Mouse (Mus musculus) midbrain, embryonic 13.5 days (tissue): ENCODE measurements around the gene Ssx2ip. TPM values are rescaled to one million over a fixed set of nuclear protein-coding genes. Genes with fewer than 3 reads are reported as not detected.
"Not testable (repeated sequence)": the region's sequence is repeated elsewhere in the genome, so short reads cannot be mapped to it uniquely, and the experiment has no call there.

ENCODE experiments used
- ATAC-seq: fragments of 200-750 bp; cut with Nextera tagmentation; 2 replicates; pipeline ENCODE4 v1.8.0; 2017; ENCODE audit warnings: mild to moderate bottlenecking, moderate TSS enrichment, moderate library complexity
- H3K27ac ChIP-seq: fragments of 300-500 bp; sonication (generic); 2 replicates; pipeline ENCODE4 v1.5.1; 2015; ENCODE audit warnings: inconsistent platforms, mild to moderate bottlenecking, moderate library complexity
- H3K27me3 ChIP-seq: fragments of 300-500 bp; sonication (generic); 2 replicates; pipeline ENCODE4 v1.6.1; 2015; ENCODE audit warnings: mild to moderate bottlenecking, inconsistent platforms
- H3K36me3 ChIP-seq: fragments of 300-500 bp; sonication (generic); 2 replicates; pipeline ENCODE4 v1.6.1; 2015; ENCODE audit warnings: mild to moderate bottlenecking, inconsistent platforms
- H3K4me1 ChIP-seq: fragments of 300-500 bp; sonication (generic); replicated peaks from 2 replicates; pipeline ENCODE4 v1.6.1; 2015; ENCODE audit warnings: inconsistent platforms
- H3K4me2 ChIP-seq: fragments of 300-500 bp; sonication (generic); replicated peaks from 2 replicates; pipeline ENCODE4 v1.6.1; 2015; ENCODE audit warnings: moderate library complexity, mild to moderate bottlenecking, inconsistent platforms
- H3K4me3 ChIP-seq: fragments of 300-500 bp; sonication (generic); replicated peaks from 2 replicates; pipeline ENCODE4 v1.5.1; 2015; ENCODE audit warnings: mild to moderate bottlenecking, inconsistent platforms
- H3K9ac ChIP-seq: fragments of 300-500 bp; sonication (generic); replicated peaks from 2 replicates; pipeline ENCODE4 v1.6.1; 2015; ENCODE audit warnings: mild to moderate bottlenecking, inconsistent platforms
- H3K9me3 ChIP-seq: fragments of 300-500 bp; sonication (generic); 2 replicates; pipeline ENCODE4 v1.6.1; 2016; ENCODE audit warnings: mild to moderate bottlenecking, inconsistent platforms
- WGBS: fragments of 180-500 bp; shearing (Covaris S2); methylation state at CpG from one replicate; pipeline ENCODE4 v1.1.7; 2015; 5-methylcytosine and 5-hydroxymethylcytosine counted together
- polyA plus RNA-seq: library from polyadenylated mRNA; unstranded; fragments of >200 nt; fragmentation: Nextera tagmentation; extraction: Ambion mirVana; gene quantifications from 2 replicates; pipeline ENCODE4 v1.2.1, GENCODE M21; 2015

Ssx2ip gene
- polyA plus RNA-seq, 1 experiment from 2014 or later = 15.5 TPM

DNA sequence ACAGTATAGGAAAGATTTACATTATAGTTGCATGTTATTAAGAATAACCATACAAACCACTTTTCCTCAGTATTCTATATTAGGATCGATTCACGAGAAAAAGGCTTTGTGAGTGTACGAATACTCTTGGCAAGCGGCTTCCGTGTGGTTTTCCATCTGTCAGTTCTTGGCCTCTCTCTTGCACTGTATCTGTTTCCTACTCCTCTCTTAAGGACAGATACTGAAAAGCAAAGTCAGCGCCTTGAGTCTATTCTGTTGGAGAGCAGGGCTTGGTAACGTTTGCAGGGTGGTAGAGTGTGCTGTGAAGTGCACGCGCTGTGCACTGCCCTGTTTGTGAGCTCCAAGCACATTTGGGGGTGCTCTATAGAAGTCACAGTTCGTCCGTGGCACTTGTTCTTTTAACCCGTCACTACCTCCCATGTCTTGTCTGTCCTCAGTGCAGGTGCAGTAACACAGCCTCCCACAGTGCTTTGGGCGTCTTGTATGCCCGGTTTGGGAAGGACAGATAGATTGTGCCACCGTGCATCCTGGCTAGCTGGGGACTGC is 15.6 kb downstream of the Ssx2ip start:
- ATAC-seq = no peak
- no peak overlapping the region for H3K27ac ChIP-seq
- H3K27me3 ChIP-seq = no peaks in the 10 kb centered on the region
- no peaks in the 10 kb centered on the region for H3K9me3 ChIP-seq
- H3K4me2 ChIP-seq = no peak overlapping the region
- WGBS = 93% methylated on average over 15 of the region's 15 CpGs
- H3K4me1 ChIP-seq = 0 out of 2 replicates have a peak, but pooled peaks cover 2% of the 10 kb centered on the region
- no peak overlapping the region for H3K9ac ChIP-seq
- no peak overlapping the region for H3K4me3 ChIP-seq
- peaks cover 63% of the 10 kb centered on the region for H3K36me3 ChIP-seq

DNA sequence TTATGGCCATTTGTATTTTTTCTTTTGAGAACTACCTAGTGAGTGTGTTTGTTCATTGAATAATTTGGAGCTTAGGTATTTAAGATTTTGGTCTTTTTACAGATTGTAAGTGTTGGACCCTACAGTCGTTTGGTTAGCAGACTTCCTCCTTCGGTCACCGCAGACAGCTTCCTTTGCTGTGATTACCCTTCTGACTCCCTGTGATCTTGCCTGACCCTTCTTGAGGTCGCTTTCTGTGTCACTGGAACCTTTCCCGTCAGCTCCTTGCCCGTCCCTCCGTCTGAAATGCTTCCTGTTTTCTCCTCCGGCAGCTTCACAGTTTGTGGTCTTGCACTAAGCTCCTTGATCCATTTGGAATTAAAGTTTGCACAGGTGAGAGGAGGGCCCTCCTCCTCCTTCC is 17.3 kb downstream of the Ssx2ip start:
- Histone ChIP-seq H3K9ac (no peak overlapping the region), H3K27ac (no peak overlapping the region), H3K36me3 (peaks cover 69% of the 10 kb centered on the region), H3K4me1 (0 out of 2 replicates have a peak, but pooled peaks cover 2% of the 10 kb centered on the region), H3K4me3 (no peak overlapping the region), H3K4me2 (no peak overlapping the region), H3K9me3 (no peaks in the 10 kb centered on the region), H3K27me3 (no peaks in the 10 kb centered on the region)
- ATAC-seq = no peak
- whole genome bisulfite sequencing = 66% methylated on average over 8 of the region's 8 CpGs

DNA sequence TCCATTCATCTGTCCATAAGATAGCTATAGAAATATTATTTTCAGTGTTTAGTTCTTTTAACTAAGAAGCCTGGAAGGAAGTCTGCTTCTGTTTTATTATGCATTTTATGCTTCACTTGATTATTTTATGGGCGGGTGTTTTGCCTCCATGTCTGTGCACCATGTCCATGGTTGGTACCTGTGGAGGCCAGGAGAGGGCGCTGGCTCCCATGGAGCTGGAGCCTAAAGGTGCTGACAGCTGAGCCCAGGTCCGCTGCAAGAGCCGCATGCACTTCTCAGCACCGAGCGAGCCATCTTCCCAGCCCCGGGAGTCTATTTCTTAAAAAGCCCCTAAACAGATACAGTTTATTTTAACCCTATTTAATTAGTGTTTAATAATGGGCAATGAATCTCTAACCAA is 19.3 kb downstream of the Ssx2ip start:
- no peak overlapping the region for H3K27ac ChIP-seq
- no peaks in the 10 kb centered on the region for H3K27me3 ChIP-seq
- 85% methylated on average over 7 of the region's 7 CpGs for WGBS
- ATAC-seq = no peak
- no peaks in the 10 kb centered on the region for H3K9me3 ChIP-seq
- H3K4me1 ChIP-seq = 0 out of 2 replicates have a peak, but pooled peaks cover 2% of the 10 kb centered on the region
- no peak overlapping the region for H3K4me2 ChIP-seq
- peaks cover 73% of the 10 kb centered on the region for H3K36me3 ChIP-seq
- no peak overlapping the region for H3K9ac ChIP-seq
- no peak overlapping the region for H3K4me3 ChIP-seq

DNA sequence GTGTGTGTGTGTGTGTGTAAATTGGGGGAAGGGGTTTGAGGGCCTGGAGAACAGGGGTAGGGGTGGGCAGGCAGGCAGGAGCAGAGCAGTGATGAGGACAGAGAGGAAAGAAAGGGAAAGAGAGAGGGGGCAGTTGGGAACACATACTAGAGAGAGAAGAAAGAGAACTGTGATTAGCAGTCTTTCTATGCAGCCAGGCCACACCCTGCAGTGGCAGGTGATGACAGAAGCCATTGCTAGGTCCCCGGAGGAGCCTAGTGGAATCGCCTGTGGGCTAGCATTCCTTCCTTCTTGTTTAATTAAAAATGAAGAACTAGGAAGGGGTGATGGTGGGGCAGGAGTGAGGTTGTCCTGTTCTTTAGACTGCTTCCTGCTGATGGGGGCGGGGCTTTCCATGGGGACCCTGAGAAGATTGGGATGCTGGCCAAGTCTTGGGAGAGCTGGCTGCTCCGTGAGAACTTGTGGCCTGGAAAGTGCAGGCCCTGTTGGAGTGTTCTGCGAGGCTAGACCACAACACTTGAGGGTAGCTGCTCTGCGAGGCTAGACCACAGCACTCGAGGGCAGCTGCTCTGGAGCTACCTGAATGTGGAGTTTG is 20.0 kb downstream of the Ssx2ip start:
- no peaks in the 10 kb centered on the region for H3K9me3 ChIP-seq
- 77% methylated on average over 7 of the region's 7 CpGs for WGBS
- H3K27ac ChIP-seq = no peak overlapping the region
- peaks cover 67% of the 10 kb centered on the region for H3K36me3 ChIP-seq
- no peak overlapping the region for H3K9ac ChIP-seq
- no peak overlapping the region for H3K4me2 ChIP-seq
- no peaks in the 10 kb centered on the region for H3K27me3 ChIP-seq
- H3K4me3 ChIP-seq = no peak overlapping the region
- H3K4me1 ChIP-seq = 0 out of 2 replicates have a peak, but pooled peaks cover 2% of the 10 kb centered on the region
- peak; percentile 44; the same call in 1 of the 2 replicates for ATAC-seq

- 75% methylated on average over 7 of the region's 7 CpGs for WGBS
- Histone ChIP-seq H3K4me1 (0 out of 2 replicates have a peak, but pooled peaks cover 2% of the 10 kb centered on the region), H3K36me3 (peaks cover 63% of the 10 kb centered on the region), H3K27ac (no peak overlapping the region), H3K9me3 (no peaks in the 10 kb centered on the region), H3K27me3 (no peaks in the 10 kb centered on the region), H3K9ac (no peak overlapping the region), H3K4me3 (no peak overlapping the region), H3K4me2 (no peak overlapping the region)
- 0 out of 2 replicates have a peak, but pooled peaks have one; percentile 51 for ATAC-seq
Measured at GRCm38 (mm10) chr3:146425902-146426301, 21.5 kb downstream of the Ssx2ip start.

- H3K36me3 ChIP-seq = peaks cover 63% of the 10 kb centered on the region
- no peak overlapping the region for H3K4me2 ChIP-seq
- no peak overlapping the region for H3K4me3 ChIP-seq
- ATAC-seq = peak; percentile 49; the same call in 1 of the 2 replicates
- no peaks in the 10 kb centered on the region for H3K27me3 ChIP-seq
- H3K4me1 ChIP-seq = 0 out of 2 replicates have a peak, but pooled peaks cover 2% of the 10 kb centered on the region
- WGBS = 77% methylated on average over 8 of the region's 8 CpGs
- H3K9me3 ChIP-seq = no peaks in the 10 kb centered on the region
- H3K27ac ChIP-seq = no peak overlapping the region
- no peak overlapping the region for H3K9ac ChIP-seq
Measured at GRCm38 (mm10) chr3:146426489-146426888, 22.0 kb downstream of the Ssx2ip start.

GRCm38 (mm10) chr3:146433063-146433462 is 28.6 kb downstream of the Ssx2ip start:
- H3K9ac ChIP-seq, H3K4me2 ChIP-seq, H3K27ac ChIP-seq, H3K4me3 ChIP-seq, H3K4me1 ChIP-seq, H3K27me3 ChIP-seq, ATAC-seq, H3K9me3 ChIP-seq: not testable (repeated sequence)
- WGBS = 92% methylated on average over 11 of the region's 11 CpGs
- H3K36me3 ChIP-seq = peaks cover 75% of the 10 kb centered on the region

GRCm38 (mm10) chr3:146433681-146434350 is 29.4 kb downstream of the Ssx2ip start:
- Histone ChIP-seq H3K9ac (no peak overlapping the region), H3K9me3 (no peaks in the 10 kb centered on the region), H3K4me2 (no peak overlapping the region), H3K4me1 (no peaks in the 10 kb centered on the region), H3K27me3 (no peaks in the 10 kb centered on the region), H3K36me3 (peaks cover 75% of the 10 kb centered on the region), H3K4me3 (no peak overlapping the region), H3K27ac (no peak overlapping the region)
- 92% methylated on average over 14 of the region's 14 CpGs for WGBS
- ATAC-seq = no peak

DNA sequence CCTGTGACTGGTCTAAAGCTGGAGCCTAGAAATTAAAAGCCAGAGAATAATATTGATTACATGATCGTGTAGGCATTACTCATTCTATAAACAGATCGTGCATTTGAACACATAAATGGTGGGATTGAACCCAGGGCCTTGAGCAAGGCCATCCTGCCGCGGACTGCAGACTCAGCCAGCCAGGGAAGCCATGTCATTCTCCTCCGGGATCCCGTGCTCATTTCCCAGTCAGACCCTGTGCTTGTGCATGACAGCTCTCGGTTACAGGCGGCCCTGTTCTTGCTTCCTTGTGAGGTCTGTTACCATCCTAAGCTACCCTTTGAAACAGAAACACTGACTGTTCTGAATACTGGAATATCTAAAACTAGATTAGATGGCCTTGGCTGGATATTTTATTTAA is 30.2 kb downstream of the Ssx2ip start:
- WGBS = 92% methylated on average over 8 of the region's 8 CpGs
- no peaks in the 10 kb centered on the region for H3K4me1 ChIP-seq
- no peak overlapping the region for H3K27ac ChIP-seq
- H3K9ac ChIP-seq = no peak overlapping the region
- H3K36me3 ChIP-seq = peaks cover 77% of the 10 kb centered on the region
- no peak overlapping the region for H3K4me3 ChIP-seq
- no peak overlapping the region for H3K4me2 ChIP-seq
- H3K27me3 ChIP-seq = no peaks in the 10 kb centered on the region
- no peak for ATAC-seq
- no peaks in the 10 kb centered on the region for H3K9me3 ChIP-seq

DNA sequence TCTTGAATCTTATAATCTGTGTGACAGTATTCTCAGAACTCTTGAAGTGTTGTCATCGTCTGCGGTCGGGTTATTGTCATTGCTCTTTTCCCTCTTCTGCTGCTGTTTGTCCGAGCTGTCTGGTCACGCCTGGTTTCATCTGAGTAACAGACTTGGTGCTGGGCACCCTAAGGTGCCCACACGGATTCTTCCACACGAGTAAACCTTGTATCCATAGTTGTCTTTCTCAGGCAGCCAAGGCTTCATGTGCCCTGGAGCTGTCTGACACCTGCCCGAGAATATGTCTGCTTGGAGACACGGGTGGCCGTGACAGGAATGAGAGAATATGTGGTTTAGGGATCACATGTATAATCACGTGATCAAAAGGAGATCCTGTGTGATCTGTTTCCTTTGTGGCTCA is 31.1 kb downstream of the Ssx2ip start:
- Histone ChIP-seq H3K4me2 (no peak overlapping the region), H3K9ac (no peak overlapping the region), H3K36me3 (peaks cover 81% of the 10 kb centered on the region), H3K9me3 (no peaks in the 10 kb centered on the region), H3K4me1 (no peaks in the 10 kb centered on the region), H3K27me3 (no peaks in the 10 kb centered on the region), H3K27ac (no peak overlapping the region), H3K4me3 (no peak overlapping the region)
- ATAC-seq = no peak
- 91% methylated on average over 11 of the region's 11 CpGs for WGBS

DNA sequence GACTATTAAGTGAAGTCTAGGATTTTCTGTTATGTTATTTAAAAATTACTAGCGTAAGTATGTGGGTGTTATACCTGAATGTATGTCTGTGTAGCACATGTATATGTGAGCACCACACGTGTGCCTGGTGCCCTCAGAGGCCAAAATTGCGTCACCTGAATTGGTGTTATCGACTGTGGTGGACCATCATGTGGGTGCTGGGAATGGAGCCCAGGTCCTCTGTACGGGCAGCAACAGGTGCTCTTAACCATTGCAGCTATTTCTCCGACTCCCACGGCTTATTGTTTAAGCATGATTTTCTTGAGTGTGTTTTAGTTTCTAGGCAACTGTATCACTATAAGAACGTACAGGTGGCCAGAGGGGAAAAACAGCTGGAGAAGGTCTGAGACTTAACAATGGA is 31.7 kb downstream of the Ssx2ip start:
- 95% methylated on average over 8 of the region's 8 CpGs for WGBS
- Histone ChIP-seq H3K27ac (no peak overlapping the region), H3K4me1 (no peaks in the 10 kb centered on the region), H3K4me3 (no peak overlapping the region), H3K27me3 (no peaks in the 10 kb centered on the region), H3K9me3 (no peaks in the 10 kb centered on the region), H3K36me3 (peaks cover 78% of the 10 kb centered on the region), H3K4me2 (no peak overlapping the region), H3K9ac (no peak overlapping the region)
- no peak for ATAC-seq

DNA sequence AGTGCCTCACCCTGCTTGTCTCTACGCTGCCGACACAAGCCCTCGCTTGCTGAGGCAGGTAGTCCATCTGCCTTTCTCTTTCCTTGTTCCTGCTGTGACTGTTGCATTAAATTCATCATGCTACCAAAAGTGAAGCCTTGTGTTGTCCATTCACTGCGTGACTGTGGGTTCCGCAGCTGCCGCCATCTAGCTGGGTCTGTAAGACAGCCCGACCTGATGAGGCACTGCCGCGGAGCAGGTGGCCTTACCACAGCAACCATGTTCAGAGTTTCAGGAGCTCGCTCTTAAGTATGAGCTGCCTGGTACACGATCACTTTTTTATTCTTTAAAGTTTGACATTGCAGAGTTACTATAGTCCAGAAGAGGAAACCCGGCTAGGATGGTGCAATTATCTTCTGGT is 35.6 kb downstream of the Ssx2ip start:
- no peak overlapping the region for H3K27ac ChIP-seq
- H3K4me1 ChIP-seq = no peaks in the 10 kb centered on the region
- H3K36me3 ChIP-seq = peaks cover 46% of the 10 kb centered on the region
- ATAC-seq = no peak
- H3K27me3 ChIP-seq = no peaks in the 10 kb centered on the region
- no peak overlapping the region for H3K9ac ChIP-seq
- no peak overlapping the region for H3K4me2 ChIP-seq
- H3K9me3 ChIP-seq = no peaks in the 10 kb centered on the region
- H3K4me3 ChIP-seq = no peak overlapping the region
- whole genome bisulfite sequencing = 97% methylated on average over 12 of the region's 12 CpGs
